Mouse (Mus musculus): Measurements from ENCODE around the gene Skint2. TPM values are rescaled to one million over a fixed set of nuclear protein-coding genes. Genes with fewer than 3 reads are reported as not detected.

Gene Skint2
- 5.7 and 7.0 TPM in 2 replicates for polyA plus RNA-seq (2015; fragmentation: Nextera tagmentation; extraction: Ambion mirVana)

DNA sequence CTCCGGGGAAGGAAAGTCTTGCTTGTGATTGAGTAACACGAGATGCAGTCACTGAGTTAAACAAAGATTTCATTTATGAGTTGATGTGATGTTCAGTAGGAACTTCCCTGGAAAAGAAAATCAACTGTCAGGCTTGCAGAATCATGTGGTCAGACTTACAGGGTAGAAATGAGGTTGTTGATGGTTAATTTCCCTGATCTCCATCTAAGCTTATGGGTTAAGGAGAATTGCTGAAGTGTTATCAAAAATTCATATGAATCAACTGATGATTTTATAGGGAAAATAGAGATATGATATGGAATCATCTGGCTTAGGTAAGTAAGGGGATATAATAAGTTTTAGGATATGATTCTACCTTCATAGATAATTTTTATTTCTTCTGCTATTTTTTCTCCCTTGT is at the start of gene Skint2:
Skint2 (plus strand) TSS at position 301 of the 400 bp plus-strand sequence.
- DNase-seq (ENCODE audit: low spot score): no peak

Other genes with a start within 250 kb of the Skint2 start
- gene Skint9, start 123.2 kb upstream of the Skint2 start, polyA plus RNA-seq (2015; fragmentation: Nextera tagmentation; extraction: Ambion mirVana): 1.9 and 2.5 TPM in 2 replicates
- gene Skint10, start 217.7 kb downstream of the Skint2 start, polyA plus RNA-seq (2015; fragmentation: Nextera tagmentation; extraction: Ambion mirVana): 19.3 and 22.7 TPM in 2 replicates